Mouse (Mus musculus) urinary bladder, postnatal 10 days (tissue): ENCODE data around the gene Olfr1123.
"Not testable (repeated sequence)": the region's sequence is repeated elsewhere in the genome, so short reads cannot be mapped to it uniquely, and the experiment has no call there.

ENCODE experiments used
- DNase-seq: peaks from one replicate; pipeline ENCODE4 v3.0.0; 2022; ENCODE audit warnings: low spot score

The Olfr1123 gene

GRCm38 (mm10) chr2:87416335-87416734, at the start of gene Olfr1123:
Gene Olfr1123 (plus strand): TSS chr2:87416635.
- DNase-seq = no peak

DNA sequence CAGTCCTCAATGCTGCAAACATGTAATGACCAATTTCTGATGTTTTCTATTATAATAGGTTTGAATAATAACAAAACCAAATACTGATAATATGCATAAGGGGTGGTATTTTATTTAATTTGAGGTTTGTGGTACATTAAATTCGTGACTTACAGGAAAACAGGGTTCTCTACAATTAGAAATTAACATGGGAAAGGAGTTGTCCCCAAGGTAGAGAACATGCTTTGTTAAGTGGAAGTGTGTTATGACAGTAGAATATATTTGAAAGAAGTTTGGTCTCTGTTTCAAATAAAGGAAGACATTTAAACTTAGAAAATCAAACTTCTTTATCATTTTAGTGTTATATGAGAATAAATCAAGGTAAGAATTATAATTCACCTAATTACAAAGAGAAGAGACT, 46.8 kb upstream of the Olfr1123 start, which contains the start of gene Olfr1121:
Olfr1121 (plus strand) TSS at position 301 of the 400 bp plus-strand sequence.
- no peak for DNase-seq

DNA sequence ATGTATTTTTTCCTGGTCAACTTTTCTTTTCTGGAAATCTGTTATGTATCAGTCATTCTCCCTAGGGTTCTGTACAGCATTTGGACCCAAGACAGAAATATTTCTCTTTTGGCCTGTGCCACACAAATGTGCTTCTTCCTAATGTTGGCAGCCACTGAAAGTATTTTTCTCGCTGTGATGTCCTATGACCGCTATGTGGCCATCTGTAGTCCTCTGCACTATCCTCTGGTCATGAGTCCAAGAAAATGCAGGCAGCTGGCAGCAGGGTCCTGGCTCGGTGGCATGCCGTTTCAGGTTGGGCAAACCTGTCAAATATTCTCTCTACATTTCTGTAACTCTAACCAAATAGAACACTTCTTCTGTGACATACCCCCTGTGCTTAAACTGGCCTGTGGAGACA, 44.7 kb upstream of the Olfr1123 start:
- DNase-seq = no peak

DNA sequence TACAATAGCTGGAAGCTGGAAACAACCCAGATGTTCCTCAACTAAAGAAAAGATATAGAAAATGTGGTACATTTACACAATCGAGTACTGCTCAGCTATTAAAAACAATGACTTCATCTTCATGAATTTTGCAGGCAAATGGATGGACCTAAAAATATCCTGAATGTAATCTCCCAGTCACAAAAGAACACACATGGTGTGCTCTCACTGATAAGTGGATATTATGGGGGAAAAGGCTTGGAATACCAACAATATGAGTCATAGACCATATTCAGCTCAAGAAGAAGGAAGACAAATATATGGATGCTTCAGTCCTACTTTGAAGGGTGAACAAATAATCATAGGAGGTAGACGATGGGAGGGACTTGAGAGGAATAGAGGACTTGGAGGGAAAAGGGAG, 32.5 kb upstream of the Olfr1123 start:
- no peak for DNase-seq

DNA sequence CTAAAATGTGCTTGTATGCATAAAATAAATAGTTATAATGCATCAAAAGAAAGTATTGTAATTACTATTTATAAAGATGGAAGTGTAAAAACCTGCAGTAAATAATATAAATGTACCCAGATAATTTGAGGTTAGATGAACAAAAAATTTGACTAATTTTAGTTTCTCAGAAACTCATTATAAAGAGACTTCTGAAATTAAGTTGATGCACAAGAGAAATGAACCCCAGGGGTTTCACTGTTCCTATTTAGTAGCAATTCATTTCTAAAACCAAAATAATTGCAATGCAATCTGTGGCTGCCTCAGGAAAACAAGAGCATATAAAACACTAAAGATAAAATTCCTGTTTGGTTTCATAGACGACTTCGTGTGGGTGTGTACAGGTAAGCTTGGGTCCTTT, 30.9 kb upstream of the Olfr1123 start, which contains the start of gene Olfr1122:
Olfr1122 (plus strand) TSS at position 301 of the 400 bp plus-strand sequence.
- no peak for DNase-seq

DNA sequence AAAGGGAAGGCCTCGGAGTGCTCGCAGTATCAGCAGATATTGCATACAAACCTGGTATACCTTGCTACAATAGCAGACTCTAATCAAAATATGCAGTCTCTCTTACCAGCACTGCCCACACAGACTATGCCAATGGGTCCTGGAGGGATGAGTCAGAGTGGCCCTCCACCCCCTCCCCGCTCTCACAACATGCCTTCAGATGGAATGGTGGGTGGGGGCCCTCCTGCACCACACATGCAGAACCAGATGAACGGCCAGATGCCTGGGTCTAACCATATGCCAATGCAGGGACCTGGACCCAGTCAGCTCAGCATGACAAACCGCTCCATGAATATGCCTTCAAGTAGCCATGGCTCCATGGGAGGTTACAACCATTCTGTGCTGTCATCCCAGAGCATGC, 22.8 kb upstream of the Olfr1123 start:
- not testable (repeated sequence) for DNase-seq

DNA sequence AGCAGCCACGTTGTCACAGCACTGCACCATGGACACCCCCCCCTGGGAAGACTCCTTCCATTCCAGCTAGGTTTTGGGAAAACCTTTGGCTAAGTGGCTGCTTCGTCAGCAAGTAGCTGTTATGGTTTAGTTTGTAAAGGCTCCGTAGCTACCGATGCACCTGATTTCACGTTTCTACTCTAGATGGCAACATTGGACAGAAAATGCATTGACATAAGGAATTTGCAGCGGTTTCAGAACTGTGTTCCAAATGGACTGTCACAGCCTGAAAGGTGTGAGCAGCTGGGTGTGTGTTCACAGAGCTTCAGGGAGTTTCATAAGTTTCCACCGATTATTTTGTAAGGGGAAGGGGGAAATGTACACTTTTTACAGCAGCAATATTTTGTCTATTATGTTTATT, 21.7 kb upstream of the Olfr1123 start:
- DNase-seq = not testable (repeated sequence)

DNA sequence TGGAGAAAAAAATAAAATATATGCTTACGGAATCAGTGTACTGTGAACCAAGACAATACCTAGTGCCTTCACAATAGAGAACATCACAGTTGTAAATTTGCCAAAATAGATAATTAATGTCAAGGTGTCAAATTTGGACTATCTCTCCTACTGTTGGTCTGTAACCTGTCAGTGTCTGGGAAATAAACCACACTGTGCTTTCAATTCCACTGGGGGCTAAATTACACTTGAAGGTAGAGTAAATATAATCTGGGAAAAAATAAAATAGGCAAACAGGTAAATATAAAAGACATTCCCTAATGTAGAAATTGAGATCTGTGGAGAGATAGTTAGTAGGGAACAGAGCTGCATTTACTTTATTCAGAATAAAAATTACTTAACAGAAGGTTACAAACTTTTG, 13.5 kb downstream of the Olfr1123 start, which contains the start of gene Olfr1124:
Olfr1124 (plus strand) TSS at position 301 of the 400 bp plus-strand sequence.
- DNase-seq = no peak

DNA sequence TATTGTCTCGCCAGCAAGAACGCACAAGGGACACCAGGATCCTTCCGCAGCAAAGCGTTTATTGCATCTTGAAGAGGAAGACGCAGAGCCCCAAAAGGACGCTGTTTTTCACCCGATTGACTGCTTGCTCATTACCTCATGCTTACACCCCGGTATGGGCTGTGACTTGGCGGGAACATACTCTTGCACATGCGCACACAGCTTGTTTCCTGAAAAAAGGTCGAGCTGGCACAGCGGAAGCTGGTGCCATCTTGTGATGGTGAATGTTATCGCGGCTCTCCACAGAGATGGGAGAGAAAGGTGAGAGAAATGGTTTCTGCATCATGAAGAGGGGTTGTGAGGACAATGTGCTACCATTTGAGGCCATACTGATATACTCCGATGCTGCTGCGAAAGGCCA, 21.3 kb downstream of the Olfr1123 start:
- DNase-seq = no peak

GRCm38 (mm10) chr2:87453662-87454061, 37.2 kb downstream of the Olfr1123 start, which contains the start of gene Olfr1126:
Gene Olfr1126 (plus strand): TSS chr2:87453962.
- no peak for DNase-seq

DNA sequence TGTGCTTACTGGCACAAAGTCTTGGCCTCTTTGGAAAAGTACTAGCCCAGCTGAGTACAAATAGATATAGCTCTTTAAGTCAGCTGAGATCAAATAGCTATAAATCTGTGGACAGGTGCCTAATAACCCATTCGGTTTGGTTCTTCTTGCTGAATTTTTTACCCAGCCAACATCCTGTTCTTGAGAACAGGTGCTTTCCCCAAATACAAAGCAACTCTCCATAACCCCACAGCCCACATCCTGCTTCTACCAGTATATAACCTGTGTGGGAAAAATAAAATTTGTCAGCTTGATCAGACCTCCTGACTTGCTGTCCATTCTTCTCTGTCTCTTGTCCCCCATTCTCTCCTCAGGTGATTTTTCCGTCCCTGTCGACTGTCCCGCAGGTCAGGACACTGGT, 45.3 kb downstream of the Olfr1123 start:
- DNase-seq = no peak
